Mouse (Mus musculus) heart, postnatal 0 days (tissue): ENCODE data around the gene Nkiras2.

Experiments
- CTCF ChIP-seq: IDR thresholded peaks from 2 replicates; pipeline ENCODE4 v1.5.1; 2016; ENCODE audit warnings: antibody characterized with exemption, control low read depth, low read depth
- EP300 ChIP-seq: IDR thresholded peaks from 2 replicates; pipeline ENCODE4 v1.6.1; 2016; ENCODE audit warnings: antibody characterized with exemption, low read depth

- TF ChIP-seq CTCF (no peak), EP300 (no peak)
Observed at GRCm38 (mm10) chr11:100576256-100576655, 42.8 kb upstream of the Nkiras2 start.
